Mouse (Mus musculus) cortical plate, adult 2 months (tissue): ENCODE measurements around the gene Rnf224.

ENCODE experiments used
- CTCF ChIP-seq: fragments of 200-500 bp; IDR thresholded peaks from 2 replicates; pipeline ENCODE4 v1.5.1; 2011; ENCODE audit warnings: mild to moderate bottlenecking, control low read depth, low read length; ENCODE audit not compliant: insufficient read depth; ENCODE audit errors: extremely low read depth
- POLR2A ChIP-seq: fragments of 200-500 bp; IDR thresholded peaks from 2 replicates; pipeline ENCODE4 v1.6.1; 2011; ENCODE audit warnings: mild to moderate bottlenecking, low read length, control low read depth; ENCODE audit not compliant: insufficient read depth; ENCODE audit errors: extremely low read depth

GRCm38 (mm10) chr2:25244144-25244543 is 7.6 kb upstream of the Rnf224 start:
- TF ChIP-seq POLR2A, result no peak
- no peak for TF ChIP-seq CTCF
